Mouse (Mus musculus) bone marrow macrophage, adult 2 months (primary cell): ENCODE data around the gene Bmp2k. TPM values are rescaled to one million over a fixed set of nuclear protein-coding genes. Genes with fewer than 3 reads are reported as not detected.

Experiments used
- H3K27ac ChIP-seq: 2 replicates; pipeline ENCODE4 v1.5.1; 2012; ENCODE audit warnings: low read depth, low read length; ENCODE audit not compliant: insufficient read depth
- H3K4me1 ChIP-seq: 2 replicates; pipeline ENCODE4 v1.6.1; 2012; ENCODE audit warnings: low read length; ENCODE audit not compliant: control insufficient read depth, insufficient read depth
- H3K4me3 ChIP-seq: 2 replicates; pipeline ENCODE4 v1.5.1; 2012; ENCODE audit warnings: mild to moderate bottlenecking, low read length, moderate library complexity; ENCODE audit not compliant: insufficient read depth
- CTCF ChIP-seq: IDR thresholded peaks from 2 replicates; pipeline ENCODE4 v1.5.1; 2012; ENCODE audit warnings: low read depth, mild to moderate bottlenecking, low read length, moderate library complexity
- POLR2A ChIP-seq: IDR thresholded peaks from 2 replicates; pipeline ENCODE4 v1.6.1; 2012; ENCODE audit warnings: mild to moderate bottlenecking, low read depth, low read length, borderline replicate concordance
- polyA plus RNA-seq: library from polyadenylated mRNA; stranded (reverse); fragments of >200 nt; gene quantifications from 2 replicates; pipeline ENCODE4 v1.2.4, GENCODE M21; 2012; ENCODE audit not compliant: missing spikeins, insufficient read depth, insufficient read length

Gene Bmp2k
- polyA plus RNA-seq, 1 experiment, result 41.5 TPM

- no peaks in the 10 kb centered on the region for H3K4me1 ChIP-seq
- H3K4me3 ChIP-seq, result no peak overlapping the region
- H3K27ac ChIP-seq, result no peak overlapping the region
- TF ChIP-seq POLR2A (no peak), CTCF (no peak)
Measured at GRCm38 (mm10) chr5:97075476-97076151, 78.1 kb downstream of the Bmp2k start.

GRCm38 (mm10) chr5:97076167-97076566, 78.7 kb downstream of the Bmp2k start:
- no peak overlapping the region for H3K27ac ChIP-seq
- no peaks in the 10 kb centered on the region for H3K4me1 ChIP-seq
- no peak overlapping the region for H3K4me3 ChIP-seq
- TF ChIP-seq CTCF, result no peak
- TF ChIP-seq POLR2A, result no peak

- no peak overlapping the region for H3K4me3 ChIP-seq
- peaks cover 2% of the 10 kb centered on the region; the same call in 1 of the 2 replicates for H3K4me1 ChIP-seq
- no peak overlapping the region for H3K27ac ChIP-seq
- TF ChIP-seq CTCF (no peak), POLR2A (no peak)
Measured at GRCm38 (mm10) chr5:97077676-97078075, 80.2 kb downstream of the Bmp2k start.

- H3K27ac ChIP-seq, result no peak overlapping the region
- no peak for TF ChIP-seq POLR2A
- TF ChIP-seq CTCF, result no peak
- H3K4me3 ChIP-seq, result no peak overlapping the region
- H3K4me1 ChIP-seq, result peaks cover 2% of the 10 kb centered on the region; the same call in 1 of the 2 replicates
Measured at GRCm38 (mm10) chr5:97078641-97079040, 81.2 kb downstream of the Bmp2k start.

- no peak for TF ChIP-seq POLR2A
- no peak overlapping the region for H3K27ac ChIP-seq
- peaks cover 2% of the 10 kb centered on the region; the same call in 1 of the 2 replicates for H3K4me1 ChIP-seq
- H3K4me3 ChIP-seq, result no peak overlapping the region
Measured at GRCm38 (mm10) chr5:97081481-97081880, 84.0 kb downstream of the Bmp2k start.

GRCm38 (mm10) chr5:97083701-97084100, 86.2 kb downstream of the Bmp2k start:
- H3K4me1 ChIP-seq, result peaks cover 2% of the 10 kb centered on the region; the same call in 1 of the 2 replicates
- no peak overlapping the region for H3K27ac ChIP-seq
- no peak overlapping the region for H3K4me3 ChIP-seq
- TF ChIP-seq CTCF (no peak), POLR2A (no peak)

- Histone ChIP-seq H3K4me1 (peaks cover 2% of the 10 kb centered on the region; the same call in 1 of the 2 replicates), H3K27ac (no peak overlapping the region)
- TF ChIP-seq POLR2A (no peak), CTCF (no peak)
Measured at GRCm38 (mm10) chr5:97084541-97084940, 87.1 kb downstream of the Bmp2k start.

GRCm38 (mm10) chr5:97085071-97085470, 87.6 kb downstream of the Bmp2k start:
- no peak for TF ChIP-seq POLR2A
- TF ChIP-seq CTCF, result no peak
- H3K27ac ChIP-seq, result no peak overlapping the region
- peaks cover 2% of the 10 kb centered on the region; the same call in 1 of the 2 replicates for H3K4me1 ChIP-seq

More at GRCm38 (mm10) chr5:97084541-97084940, 87.1 kb downstream of the Bmp2k start:
- no peak overlapping the region for H3K4me3 ChIP-seq

GRCm38 (mm10) chr5:97087030-97087630, 89.6 kb downstream of the Bmp2k start:
- no peak for TF ChIP-seq CTCF
- no peak for TF ChIP-seq POLR2A
- Histone ChIP-seq H3K4me1 (no peaks in the 10 kb centered on the region), H3K27ac (no peak overlapping the region), H3K4me3 (no peak overlapping the region)

More at GRCm38 (mm10) chr5:97085071-97085470, 87.6 kb downstream of the Bmp2k start:
- H3K4me3 ChIP-seq, result no peak overlapping the region

GRCm38 (mm10) chr5:97087746-97088145, 90.3 kb downstream of the Bmp2k start:
- Histone ChIP-seq H3K27ac (no peak overlapping the region), H3K4me1 (no peaks in the 10 kb centered on the region)
- no peak for TF ChIP-seq CTCF
- no peak for TF ChIP-seq POLR2A

More at GRCm38 (mm10) chr5:97087746-97088145, 90.3 kb downstream of the Bmp2k start:
- no peak overlapping the region for H3K4me3 ChIP-seq
